Mouse (Mus musculus): ENCODE measurements around the gene Bicral.

GRCm38 (mm10) chr17:46838396-46838920, 19.8 kb downstream of the Bicral start:
- TF ChIP-seq CTCF (IDR thresholded peaks at IDR 0.05; ENCODE audit: insufficient read depth, low read length) = no peak
- no peak for TF ChIP-seq POLR2A (IDR thresholded peaks at IDR 0.05; ENCODE audit: borderline replicate concordance, extremely low read depth, low read depth, low read length)
